Mouse (Mus musculus): ENCODE results near the gene Mlx. TPM values are rescaled to one million over a fixed set of nuclear protein-coding genes. Genes with fewer than 3 reads are reported as not detected.
A peak's percentile ranks its signal among the peaks of the same experiment; 100 is the strongest.

Gene Mlx
- 10 to 100 TPM; 40.0 to 41.1 TPM for total RNA-seq (2021)
- long read RNA-seq, experiment 1, transcript Mlx-202 (8 exons, 1,826 nt) = major isoform, 19 of 27 reads
- long read RNA-seq, experiment 1, partial matches to known transcripts = 0 of 27 reads
- long read RNA-seq, experiment 1, other reads (novel, unspliced or antisense) = 6 of 27 reads
- long read RNA-seq, experiment 2, transcript Mlx-202 (8 exons, 1,826 nt) = major isoform, 18 of 30 reads
- long read RNA-seq, experiment 2, partial matches to known transcripts = 0 of 30 reads
- long read RNA-seq, experiment 2, other reads (novel, unspliced or antisense) = 10 of 30 reads

- H3K27ac ChIP-seq = peak within 1 kb of the TSS; percentile 91
- no peak for TF ChIP-seq CTCF (conservative IDR thresholded peaks at IDR 0.05)
- DNase-seq (ENCODE audit: low spot score in 2 of 2) = peak; percentile 86 to 93
- peak within 1 kb of the TSS; percentile 73 for H3K4me3 ChIP-seq
Measured at GRCm38 (mm10) chr11:101086756-101087681, at the start of gene Mlx. Gene Mlx (plus strand): TSS chr11:101087277.

- TF ChIP-seq CTCF (conservative IDR thresholded peaks at IDR 0.05) = no peak
- Histone ChIP-seq H3K27ac (peak overlapping the region; percentile 59), H3K4me3 (no peak overlapping the region)
- DNase-seq (ENCODE audit: low spot score in 2 of 2) = no peak
Measured at GRCm38 (mm10) chr11:101037795-101038194, 49.3 kb upstream of the Mlx start.

DNA sequence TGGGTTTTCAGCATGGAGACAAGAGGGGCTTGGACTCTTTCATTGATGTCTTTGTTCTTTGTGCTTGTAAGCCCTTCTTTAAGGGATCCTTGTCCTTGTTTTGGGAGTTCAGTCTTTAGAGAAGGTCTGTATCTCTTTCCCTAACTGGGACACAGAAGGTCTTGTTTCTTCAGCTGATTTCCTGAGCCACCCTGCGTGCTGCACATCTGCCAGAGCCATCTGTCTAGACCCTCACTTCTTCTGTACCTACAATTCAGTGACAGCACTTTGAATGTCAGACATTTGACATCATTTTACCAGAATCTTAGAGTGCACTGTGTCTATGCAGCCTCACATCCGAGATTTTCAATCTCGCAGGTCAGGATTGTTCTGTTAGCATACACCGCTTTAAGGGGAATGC is 41.3 kb upstream of the Mlx start:
- no peak overlapping the region for H3K4me3 ChIP-seq
- peak overlapping the region; percentile 84 for H3K27ac ChIP-seq
- DNase-seq (ENCODE audit: low spot score in 2 of 2) = no peak
- no peak for TF ChIP-seq CTCF (conservative IDR thresholded peaks at IDR 0.05)

GRCm38 (mm10) chr11:101046440-101046839 is 40.6 kb upstream of the Mlx start:
- TF ChIP-seq CTCF (conservative IDR thresholded peaks at IDR 0.05) = no peak
- DNase-seq (ENCODE audit: low spot score in 2 of 2) = no peak
- Histone ChIP-seq H3K27ac (peak overlapping the region; percentile 84), H3K4me3 (no peak overlapping the region)

DNA sequence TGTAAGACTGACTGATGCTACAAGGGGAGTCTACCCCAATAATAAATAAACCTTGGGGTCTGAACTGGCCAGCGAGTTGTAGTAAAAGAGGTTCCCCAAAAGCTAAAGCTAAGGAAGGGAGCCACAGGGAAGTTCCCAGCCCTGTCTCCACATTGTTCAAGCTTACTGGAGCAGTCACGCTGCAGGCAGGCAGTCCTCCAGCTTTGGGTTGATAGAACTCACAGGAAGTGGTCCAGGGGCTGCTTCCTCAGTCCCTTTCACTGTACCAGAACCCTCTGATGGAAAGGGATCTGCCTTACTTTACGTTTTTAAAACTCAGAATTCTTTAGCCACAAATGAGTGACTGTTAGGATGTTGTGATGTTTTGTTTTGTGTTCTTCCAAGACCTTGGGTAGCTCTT is 39.6 kb upstream of the Mlx start:
- no peak overlapping the region for H3K4me3 ChIP-seq
- no peak for TF ChIP-seq CTCF (conservative IDR thresholded peaks at IDR 0.05)
- peak overlapping the region; percentile 84; the same call in 1 of the 2 replicates for H3K27ac ChIP-seq
- DNase-seq (ENCODE audit: low spot score in 2 of 2) = no peak

GRCm38 (mm10) chr11:101050359-101050758 is 36.7 kb upstream of the Mlx start:
- peak in 1 of 2 experiments; percentile 66 for DNase-seq (ENCODE audit: low spot score in 2 of 2)
- H3K4me3 ChIP-seq = no peak overlapping the region
- H3K27ac ChIP-seq = peak overlapping the region; percentile 84
- 0 out of 2 replicates have a peak, but pooled peaks have one; percentile 10 for TF ChIP-seq CTCF (conservative IDR thresholded peaks at IDR 0.05)

DNA sequence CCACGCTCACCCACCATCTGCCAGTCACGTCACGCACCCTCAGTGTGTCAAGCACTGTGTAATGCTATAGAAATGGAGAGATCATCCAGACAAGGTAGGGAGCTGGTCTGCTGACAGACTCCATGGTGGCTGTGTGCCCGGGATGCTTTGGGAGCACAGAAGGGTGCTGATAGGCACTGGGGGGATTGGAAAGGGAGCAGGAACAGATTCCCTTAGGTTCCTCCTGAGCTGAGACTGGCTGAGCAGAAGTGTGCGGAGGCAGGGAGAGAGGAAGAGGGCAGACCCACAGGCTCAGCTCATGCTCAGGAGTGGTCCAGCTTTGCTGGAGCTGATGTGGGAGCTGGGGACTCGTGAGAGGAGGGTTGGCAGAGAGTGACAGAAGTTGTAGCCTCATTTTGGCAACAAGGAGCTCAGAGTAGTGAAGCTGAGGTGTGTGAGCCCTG is 36.0 kb upstream of the Mlx start:
- peak in 1 of 2 experiments; percentile 60 for DNase-seq (ENCODE audit: low spot score in 2 of 2)

DNA sequence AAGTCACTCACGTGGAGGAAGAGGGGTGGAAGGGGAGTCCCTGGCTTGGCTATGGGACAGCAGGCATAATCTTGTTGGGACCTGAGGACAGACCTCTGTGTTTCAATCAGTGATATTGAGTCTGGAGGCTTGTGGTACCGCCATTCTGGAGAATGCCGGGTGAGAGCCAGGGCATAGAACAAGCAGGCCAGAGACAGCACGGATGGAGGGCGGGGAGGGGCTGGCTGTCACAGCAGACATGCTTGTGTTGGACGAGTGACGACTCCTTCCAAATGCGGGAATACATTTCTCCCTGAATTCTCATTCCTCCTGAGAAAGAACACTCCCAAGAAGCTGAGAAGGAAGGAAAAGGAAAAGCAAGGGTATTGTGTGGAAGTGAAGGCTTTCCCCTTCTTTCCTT is 35.5 kb upstream of the Mlx start:
- TF ChIP-seq CTCF (conservative IDR thresholded peaks at IDR 0.05) = no peak
- H3K27ac ChIP-seq = peak overlapping the region; percentile 84
- no peak for DNase-seq (ENCODE audit: low spot score in 2 of 2)
- H3K4me3 ChIP-seq = no peak overlapping the region

More for the DNA sequence above, 36.0 kb upstream of the Mlx start:
- H3K27ac ChIP-seq = peak overlapping the region; percentile 84
- TF ChIP-seq CTCF (conservative IDR thresholded peaks at IDR 0.05) = no peak
- H3K4me3 ChIP-seq = no peak overlapping the region

DNA sequence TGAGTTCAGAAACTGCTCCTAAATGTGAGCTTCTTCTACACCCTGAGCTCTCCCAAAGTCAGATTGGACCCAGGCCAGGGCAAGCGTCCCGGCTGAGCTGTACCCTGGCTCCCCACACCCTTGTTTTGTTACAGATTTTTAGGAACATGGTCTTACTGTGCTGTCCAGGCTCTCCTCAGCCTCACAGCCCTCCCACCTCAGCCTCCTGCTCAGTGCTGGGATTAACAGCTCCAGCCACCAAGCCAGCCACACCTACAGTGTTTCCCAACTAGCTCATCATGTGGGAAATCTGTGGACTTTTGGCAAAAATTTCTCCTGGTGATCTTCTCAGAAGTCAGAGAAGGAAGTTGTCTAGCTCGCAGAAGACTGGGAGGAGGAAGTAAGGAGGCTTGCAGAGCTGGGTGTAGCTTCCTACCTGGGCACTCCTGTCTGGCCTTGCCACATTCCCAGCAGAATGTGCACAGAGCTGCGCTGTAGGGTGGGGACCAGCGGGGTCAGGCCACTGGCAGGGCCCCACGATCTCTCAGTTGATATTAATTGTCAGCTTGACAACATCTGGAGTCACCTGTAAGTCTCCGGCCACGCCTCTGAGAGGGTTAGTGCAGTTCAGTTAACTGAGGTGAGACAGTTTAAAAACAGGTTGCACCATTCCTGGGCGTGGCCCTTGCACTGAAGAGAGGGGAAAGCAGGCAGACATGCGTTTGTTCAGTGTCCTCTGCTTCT is 34.2 kb upstream of the Mlx start:
- no peak for TF ChIP-seq CTCF (conservative IDR thresholded peaks at IDR 0.05)
- peak overlapping the region; percentile 84 for H3K27ac ChIP-seq
- no peak for DNase-seq (ENCODE audit: low spot score in 2 of 2)

GRCm38 (mm10) chr11:101053974-101054373 is 33.1 kb upstream of the Mlx start:
- peak; percentile 71 for TF ChIP-seq CTCF (conservative IDR thresholded peaks at IDR 0.05)
- H3K27ac ChIP-seq = peak overlapping the region; percentile 88; the same call in 1 of the 2 replicates
- no peak for DNase-seq (ENCODE audit: low spot score in 2 of 2)
- no peak overlapping the region for H3K4me3 ChIP-seq

More for the DNA sequence above, 34.2 kb upstream of the Mlx start:
- no peak overlapping the region for H3K4me3 ChIP-seq

GRCm38 (mm10) chr11:101055418-101055817 is 31.7 kb upstream of the Mlx start:
- no peak for TF ChIP-seq CTCF (conservative IDR thresholded peaks at IDR 0.05)
- no peak for DNase-seq (ENCODE audit: low spot score in 2 of 2)
- H3K27ac ChIP-seq = peak overlapping the region; percentile 88; the same call in 1 of the 2 replicates
- no peak overlapping the region for H3K4me3 ChIP-seq

- peak overlapping the region; percentile 88 for H3K27ac ChIP-seq
- no peak for TF ChIP-seq CTCF (conservative IDR thresholded peaks at IDR 0.05)
- no peak overlapping the region for H3K4me3 ChIP-seq
- DNase-seq (ENCODE audit: low spot score in 2 of 2) = no peak
Measured at GRCm38 (mm10) chr11:101056885-101057284, 30.2 kb upstream of the Mlx start.
